Mouse (Mus musculus): ENCODE data around the gene Cmip. TPM values are rescaled to one million over a fixed set of nuclear protein-coding genes. Genes with fewer than 3 reads are reported as not detected.
A peak's percentile ranks its signal among the peaks of the same experiment; 100 is the strongest.

The Cmip gene
- polyA plus RNA-seq, 1 experiment from 2014 or later = 9.8 TPM

- H3K9me3 ChIP-seq = no peaks in the 10 kb centered on the region
- no peak overlapping the region for H3K27ac ChIP-seq
- no peak for DNase-seq (ENCODE audit: extremely low spot score, low spot score)
- H3K4me1 ChIP-seq = peaks cover 12% of the 10 kb centered on the region
- no peaks in the 10 kb centered on the region for H3K27me3 ChIP-seq (ENCODE audit: poor library complexity, severe bottlenecking)
- no peak overlapping the region for H3K4me3 ChIP-seq
- H3K36me3 ChIP-seq (replicated peaks) = peaks cover 26% of the 10 kb centered on the region
- WGBS = 91% methylated on average over 11 of the region's 11 CpGs
Observed at GRCm38 (mm10) chr8:117462701-117463284, 205.9 kb downstream of the Cmip start.

GRCm38 (mm10) chr8:117464525-117464924 lies 207.7 kb downstream of the Cmip start:
- Histone ChIP-seq H3K9me3 (no peaks in the 10 kb centered on the region), H3K36me3 (replicated peaks) (peaks cover 9% of the 10 kb centered on the region), H3K4me1 (peaks cover 10% of the 10 kb centered on the region), H3K27ac (no peak overlapping the region), H3K27me3 (ENCODE audit: poor library complexity, severe bottlenecking) (no peaks in the 10 kb centered on the region), H3K4me3 (no peak overlapping the region)
- 96% methylated on average over 6 of the region's 6 CpGs for WGBS
- no peak for DNase-seq (ENCODE audit: extremely low spot score, low spot score)

- DNase-seq (ENCODE audit: extremely low spot score, low spot score) = no peak
- Histone ChIP-seq H3K4me3 (no peak overlapping the region), H3K9me3 (no peaks in the 10 kb centered on the region), H3K4me1 (peaks cover 13% of the 10 kb centered on the region), H3K27me3 (ENCODE audit: poor library complexity, severe bottlenecking) (no peaks in the 10 kb centered on the region), H3K36me3 (replicated peaks) (peaks cover 5% of the 10 kb centered on the region; the same call in 1 of the 2 replicates), H3K27ac (no peak overlapping the region)
- WGBS = 54% methylated on average over 5 of the region's 5 CpGs
Observed at GRCm38 (mm10) chr8:117465250-117465649, 208.4 kb downstream of the Cmip start.

DNA sequence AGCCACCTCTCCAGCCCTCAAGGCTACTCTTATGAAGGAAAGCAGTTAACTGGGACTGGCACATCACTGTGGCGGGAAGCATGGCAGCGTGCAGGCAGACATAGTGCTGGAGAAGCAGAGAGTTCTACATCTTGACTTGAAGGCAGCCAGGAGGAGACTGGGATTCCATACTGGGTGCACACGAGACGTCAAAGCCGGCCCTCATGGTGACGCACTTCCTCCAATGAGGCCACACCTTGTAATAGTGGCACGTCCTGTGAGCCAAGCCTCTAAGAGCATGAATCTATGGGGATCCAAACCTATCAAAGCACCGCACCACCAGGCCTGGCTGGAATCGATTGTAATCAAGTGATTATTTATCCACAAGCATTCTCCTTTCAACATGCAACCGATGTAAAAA lies 210.6 kb downstream of the Cmip start:
- Histone ChIP-seq H3K4me3 (no peak overlapping the region), H3K27me3 (ENCODE audit: poor library complexity, severe bottlenecking) (no peaks in the 10 kb centered on the region), H3K36me3 (replicated peaks) (no peaks in the 10 kb centered on the region), H3K4me1 (peaks cover 22% of the 10 kb centered on the region), H3K27ac (no peak overlapping the region), H3K9me3 (no peaks in the 10 kb centered on the region)
- WGBS = 89% methylated on average over 10 of the region's 10 CpGs
- no peak for DNase-seq (ENCODE audit: extremely low spot score, low spot score)

GRCm38 (mm10) chr8:117469431-117470341 lies 212.8 kb downstream of the Cmip start:
- peaks cover 19% of the 10 kb centered on the region for H3K4me1 ChIP-seq
- no peaks in the 10 kb centered on the region for H3K36me3 ChIP-seq (replicated peaks)
- H3K27ac ChIP-seq = peak overlapping the region; percentile 85
- DNase-seq (ENCODE audit: extremely low spot score, low spot score) = peak; percentile 25
- H3K9me3 ChIP-seq = no peaks in the 10 kb centered on the region
- WGBS = 30% methylated on average over 16 of the region's 16 CpGs
- peak overlapping the region; percentile 47 for H3K4me3 ChIP-seq
- no peaks in the 10 kb centered on the region for H3K27me3 ChIP-seq (ENCODE audit: poor library complexity, severe bottlenecking)

DNA sequence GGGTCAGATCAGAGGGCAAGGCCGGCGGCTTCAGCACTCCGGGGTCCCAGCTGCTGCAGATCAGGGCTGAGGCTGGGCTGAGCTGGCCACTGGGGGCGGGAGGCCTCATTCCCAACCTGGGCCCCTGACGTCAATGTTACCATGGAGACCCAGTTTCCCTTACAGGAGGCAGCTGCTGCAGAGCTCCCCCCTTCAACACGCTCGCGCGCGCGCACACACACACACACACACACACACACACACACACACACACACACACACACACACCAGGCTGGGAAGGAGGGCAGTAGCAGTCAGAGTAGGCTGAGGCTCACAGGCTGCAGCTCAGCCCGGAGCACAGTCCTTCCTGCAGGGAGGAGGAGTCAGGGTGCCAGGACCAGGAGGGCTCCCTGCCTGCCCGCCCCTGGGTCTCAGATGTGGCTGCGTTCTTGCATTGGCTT lies 213.5 kb downstream of the Cmip start:
- WGBS = 2% methylated on average over 8 of the region's 14 CpGs
- Histone ChIP-seq H3K4me1 (peaks cover 19% of the 10 kb centered on the region), H3K9me3 (no peaks in the 10 kb centered on the region), H3K27ac (peak overlapping the region; percentile 85), H3K36me3 (replicated peaks) (no peaks in the 10 kb centered on the region), H3K4me3 (peak overlapping the region; percentile 47), H3K27me3 (ENCODE audit: poor library complexity, severe bottlenecking) (no peaks in the 10 kb centered on the region)
- DNase-seq (ENCODE audit: extremely low spot score, low spot score) = peak; percentile 90

DNA sequence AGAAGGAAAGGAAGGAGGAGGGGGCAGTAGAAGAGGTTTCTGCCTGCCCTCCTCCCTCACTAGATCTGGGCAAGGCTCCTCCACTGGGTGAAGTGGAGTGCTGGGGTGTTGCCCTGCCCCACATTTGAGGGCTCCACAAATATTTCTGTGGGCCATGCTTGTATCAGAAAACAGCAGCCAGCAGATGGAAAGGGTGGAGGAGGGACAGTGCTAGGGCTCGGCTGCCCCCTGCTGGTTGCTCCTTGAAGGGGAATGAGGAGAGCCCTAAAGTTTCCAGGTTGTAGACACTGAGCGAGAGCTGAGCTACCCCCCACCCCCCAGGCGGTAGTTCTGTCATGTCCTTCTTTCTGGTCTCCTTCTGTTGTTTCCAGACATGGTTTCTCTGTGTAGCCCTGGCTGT lies 214.3 kb downstream of the Cmip start:
- whole genome bisulfite sequencing = 23% methylated on average over 3 of the region's 3 CpGs
- H3K36me3 ChIP-seq (replicated peaks) = no peaks in the 10 kb centered on the region

DNA sequence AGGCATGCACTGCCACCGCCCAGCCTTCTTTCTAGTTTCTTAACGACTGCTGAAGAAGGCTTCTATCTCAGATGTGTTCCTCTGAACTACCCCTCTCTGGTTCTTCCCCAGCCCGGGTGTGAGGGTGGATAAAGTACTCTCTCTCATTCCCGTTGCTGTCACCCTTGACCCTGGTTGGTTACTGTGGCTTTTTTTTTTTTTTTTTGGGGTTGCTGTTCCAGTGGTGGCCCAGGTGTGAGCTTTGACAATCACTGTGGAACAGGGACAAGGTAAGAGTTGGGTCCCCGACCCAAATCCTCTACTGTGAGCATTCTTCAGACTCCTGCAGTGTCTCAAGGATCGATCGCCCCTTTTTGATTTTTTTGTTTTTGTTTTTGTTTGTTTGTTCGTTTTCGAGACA lies 214.8 kb downstream of the Cmip start:
- no peak for DNase-seq (ENCODE audit: extremely low spot score, low spot score)
- no peaks in the 10 kb centered on the region for H3K9me3 ChIP-seq
- peaks cover 19% of the 10 kb centered on the region for H3K4me1 ChIP-seq
- no peak overlapping the region for H3K27ac ChIP-seq
- no peak overlapping the region for H3K4me3 ChIP-seq
- WGBS = 82% methylated on average over 9 of the region's 9 CpGs
- H3K27me3 ChIP-seq (ENCODE audit: poor library complexity, severe bottlenecking) = no peaks in the 10 kb centered on the region
- H3K36me3 ChIP-seq (replicated peaks) = no peaks in the 10 kb centered on the region

More for the DNA sequence above, 214.3 kb downstream of the Cmip start:
- Histone ChIP-seq H3K27ac (peak overlapping the region; percentile 85; the same call in 1 of the 2 replicates), H3K4me1 (peaks cover 19% of the 10 kb centered on the region), H3K27me3 (ENCODE audit: poor library complexity, severe bottlenecking) (no peaks in the 10 kb centered on the region), H3K9me3 (no peaks in the 10 kb centered on the region), H3K4me3 (no peak overlapping the region)
- DNase-seq (ENCODE audit: extremely low spot score, low spot score) = peak; percentile 67

- Histone ChIP-seq H3K36me3 (replicated peaks) (no peaks in the 10 kb centered on the region), H3K4me3 (no peak overlapping the region), H3K4me1 (peaks cover 19% of the 10 kb centered on the region), H3K27ac (no peak overlapping the region), H3K27me3 (ENCODE audit: poor library complexity, severe bottlenecking) (no peaks in the 10 kb centered on the region), H3K9me3 (no peaks in the 10 kb centered on the region)
- no peak for DNase-seq (ENCODE audit: extremely low spot score, low spot score)
- WGBS = 92% methylated on average over 4 of the region's 4 CpGs
Observed at GRCm38 (mm10) chr8:117472332-117472731, 215.5 kb downstream of the Cmip start.

DNA sequence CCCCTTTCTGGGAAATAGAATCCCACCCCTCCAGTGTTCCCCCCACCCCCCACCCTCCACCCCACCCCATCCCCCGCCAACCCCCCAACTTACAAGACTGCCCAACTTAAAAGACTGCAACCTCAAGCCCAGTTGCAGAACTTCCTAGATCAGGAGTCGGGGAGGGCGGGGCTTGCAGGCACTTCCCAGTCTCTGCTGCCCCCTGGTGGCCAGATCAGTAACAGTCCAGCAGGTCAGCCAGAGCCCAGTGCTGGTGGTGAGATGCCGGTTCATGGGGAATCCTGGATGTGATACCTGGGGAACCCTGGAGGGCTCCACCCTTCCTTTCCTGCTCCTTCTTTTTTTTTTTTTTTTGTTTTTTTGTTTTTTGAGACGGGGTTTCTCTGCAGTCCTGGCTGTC lies 218.1 kb downstream of the Cmip start:
- DNase-seq (ENCODE audit: extremely low spot score, low spot score) = peak; percentile 93
- Histone ChIP-seq H3K4me1 (peaks cover 13% of the 10 kb centered on the region), H3K27ac (no peak overlapping the region), H3K27me3 (ENCODE audit: poor library complexity, severe bottlenecking) (no peaks in the 10 kb centered on the region), H3K4me3 (no peak overlapping the region), H3K9me3 (peaks cover 1% of the 10 kb centered on the region; the same call in 1 of the 2 replicates), H3K36me3 (replicated peaks) (no peaks in the 10 kb centered on the region)
- 1% methylated on average over 5 of the region's 5 CpGs for WGBS

DNA sequence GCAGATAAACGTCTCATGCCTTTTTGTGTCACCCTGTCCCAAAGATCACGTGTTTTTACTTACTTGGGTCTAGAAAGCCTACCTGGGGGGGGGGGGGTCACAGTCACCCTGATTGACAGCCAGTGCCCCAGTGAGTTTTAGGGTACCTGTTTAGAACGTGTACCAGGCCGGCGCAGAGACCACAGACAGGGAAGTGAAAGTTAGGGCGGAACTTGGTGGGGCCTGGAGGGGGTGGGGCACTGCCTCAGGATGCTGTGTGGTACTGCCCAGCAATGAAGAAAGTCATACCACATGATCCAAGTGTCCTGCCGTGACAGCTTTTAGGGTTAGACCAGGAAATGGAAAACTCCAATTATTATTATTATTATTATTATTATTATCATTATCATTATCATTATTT lies 219.0 kb downstream of the Cmip start:
- no peaks in the 10 kb centered on the region for H3K36me3 ChIP-seq (replicated peaks)
- no peak overlapping the region for H3K27ac ChIP-seq
- H3K4me1 ChIP-seq = peaks cover 7% of the 10 kb centered on the region
- DNase-seq (ENCODE audit: extremely low spot score, low spot score) = no peak
- no peaks in the 10 kb centered on the region for H3K27me3 ChIP-seq (ENCODE audit: poor library complexity, severe bottlenecking)
- peaks cover 2% of the 10 kb centered on the region; the same call in 1 of the 2 replicates for H3K9me3 ChIP-seq
- WGBS = 87% methylated on average over 7 of the region's 7 CpGs
- H3K4me3 ChIP-seq = no peak overlapping the region

DNA sequence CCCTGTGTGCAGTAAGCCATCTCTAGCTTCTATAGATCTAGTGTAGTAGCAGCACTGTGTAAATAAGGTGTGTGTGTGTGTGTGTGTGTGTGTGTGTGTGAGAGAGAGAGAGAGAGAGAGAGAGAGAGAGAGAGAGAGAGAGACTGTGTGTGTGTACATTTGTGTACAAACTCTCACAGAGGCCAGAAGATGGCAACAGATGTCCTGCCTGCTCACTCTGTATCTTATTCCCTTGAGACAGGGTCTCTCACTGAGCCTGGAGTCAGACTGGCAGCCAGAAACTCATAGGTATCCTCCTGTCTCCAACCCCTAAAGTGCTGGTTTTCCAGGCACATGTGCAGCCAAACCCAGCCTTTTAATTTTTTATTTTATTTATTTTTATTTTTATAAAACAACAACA lies 221.2 kb downstream of the Cmip start:
- no peaks in the 10 kb centered on the region for H3K36me3 ChIP-seq (replicated peaks)
- H3K4me3 ChIP-seq = no peak overlapping the region
- peaks cover 6% of the 10 kb centered on the region; the same call in 1 of the 2 replicates for H3K4me1 ChIP-seq
- H3K9me3 ChIP-seq = peaks cover 2% of the 10 kb centered on the region; the same call in 1 of the 2 replicates
- H3K27ac ChIP-seq = no peak overlapping the region
- DNase-seq (ENCODE audit: extremely low spot score, low spot score) = no peak
- no peaks in the 10 kb centered on the region for H3K27me3 ChIP-seq (ENCODE audit: poor library complexity, severe bottlenecking)

DNA sequence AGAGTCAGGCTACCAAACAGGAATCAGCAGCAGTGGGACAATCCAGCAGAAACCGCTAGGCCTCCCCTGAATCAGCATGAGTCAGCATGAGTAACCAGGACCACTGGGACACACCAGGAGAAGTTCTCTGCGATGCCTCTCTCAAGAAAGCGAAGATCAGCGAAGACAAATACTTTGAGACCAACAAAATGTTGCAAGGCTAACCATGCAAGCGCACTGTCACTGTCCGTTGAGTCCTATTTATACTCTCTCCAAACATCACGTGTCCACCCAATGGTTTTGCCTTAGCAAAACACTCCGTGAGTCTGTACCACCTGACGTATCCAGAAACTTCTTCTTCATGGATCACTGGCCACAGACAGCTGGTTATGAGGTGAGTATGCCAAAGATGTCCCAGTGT lies 223.1 kb downstream of the Cmip start:
- peaks cover 6% of the 10 kb centered on the region; the same call in 1 of the 2 replicates for H3K4me1 ChIP-seq
- WGBS = 95% methylated on average over 9 of the region's 9 CpGs
- no peaks in the 10 kb centered on the region for H3K27me3 ChIP-seq (ENCODE audit: poor library complexity, severe bottlenecking)
- no peak for DNase-seq (ENCODE audit: extremely low spot score, low spot score)
- H3K9me3 ChIP-seq = peaks cover 2% of the 10 kb centered on the region; the same call in 1 of the 2 replicates
- H3K27ac ChIP-seq = no peak overlapping the region
- no peak overlapping the region for H3K4me3 ChIP-seq
- H3K36me3 ChIP-seq (replicated peaks) = no peaks in the 10 kb centered on the region

Data from forebrain, embryonic 10.5 days (tissue).